Mouse (Mus musculus): ENCODE measurements around the gene Dnlz.

Gene Dnlz

DNA sequence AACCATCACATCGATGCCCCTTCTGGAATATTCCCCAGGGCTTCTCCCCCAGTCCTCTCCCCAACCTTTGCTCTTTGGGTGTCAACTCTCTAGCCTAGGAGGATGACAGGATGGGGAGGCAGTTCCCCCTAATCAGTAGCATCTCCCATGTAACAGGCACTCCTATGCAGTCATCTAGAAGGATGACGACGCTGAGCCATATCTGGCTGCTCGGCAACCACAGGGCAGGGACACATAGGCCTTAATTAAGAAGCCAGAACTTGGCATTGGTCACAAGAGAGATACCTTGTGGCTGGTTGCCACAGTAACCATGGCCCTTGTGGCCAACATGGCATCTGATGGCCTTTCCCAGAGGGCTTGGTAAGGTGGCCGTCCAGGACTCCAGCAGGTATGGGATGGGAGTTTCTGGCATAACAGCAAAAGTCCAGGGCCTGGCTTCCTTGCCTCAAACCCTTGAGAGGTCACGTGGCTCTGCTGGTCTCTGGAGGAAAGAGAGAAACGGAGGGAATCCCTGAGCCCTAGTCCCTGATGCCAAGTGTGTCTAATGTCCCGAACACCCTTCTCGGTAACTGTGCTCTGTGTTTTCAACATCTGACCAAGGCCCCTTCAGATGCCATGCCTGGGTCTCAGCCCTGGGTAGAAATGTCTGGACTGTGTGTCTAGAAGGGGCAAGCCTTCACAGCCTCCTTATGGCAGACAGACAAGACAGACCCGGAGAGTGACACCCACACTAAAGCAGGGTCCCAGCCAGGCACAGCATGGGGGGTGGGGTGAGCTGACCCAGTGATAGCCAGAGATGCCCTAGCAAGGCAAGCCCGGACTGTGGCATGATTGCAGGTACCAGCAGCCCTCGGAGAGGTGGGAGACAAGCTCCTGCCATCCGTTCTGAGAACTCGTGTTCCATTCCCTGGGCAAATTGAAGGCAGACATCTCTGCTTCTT lies 31.4 kb downstream of the Dnlz start:
- no peak for DNase-seq (ENCODE audit: low read depth, low spot score)

- no peak for DNase-seq (ENCODE audit: low read depth, low spot score)
Measured at GRCm38 (mm10) chr2:26319519-26320244, 32.2 kb downstream of the Dnlz start.

- DNase-seq (ENCODE audit: low read depth, low spot score), result no peak
Measured at GRCm38 (mm10) chr2:26319109-26319508, 32.8 kb downstream of the Dnlz start.

DNA sequence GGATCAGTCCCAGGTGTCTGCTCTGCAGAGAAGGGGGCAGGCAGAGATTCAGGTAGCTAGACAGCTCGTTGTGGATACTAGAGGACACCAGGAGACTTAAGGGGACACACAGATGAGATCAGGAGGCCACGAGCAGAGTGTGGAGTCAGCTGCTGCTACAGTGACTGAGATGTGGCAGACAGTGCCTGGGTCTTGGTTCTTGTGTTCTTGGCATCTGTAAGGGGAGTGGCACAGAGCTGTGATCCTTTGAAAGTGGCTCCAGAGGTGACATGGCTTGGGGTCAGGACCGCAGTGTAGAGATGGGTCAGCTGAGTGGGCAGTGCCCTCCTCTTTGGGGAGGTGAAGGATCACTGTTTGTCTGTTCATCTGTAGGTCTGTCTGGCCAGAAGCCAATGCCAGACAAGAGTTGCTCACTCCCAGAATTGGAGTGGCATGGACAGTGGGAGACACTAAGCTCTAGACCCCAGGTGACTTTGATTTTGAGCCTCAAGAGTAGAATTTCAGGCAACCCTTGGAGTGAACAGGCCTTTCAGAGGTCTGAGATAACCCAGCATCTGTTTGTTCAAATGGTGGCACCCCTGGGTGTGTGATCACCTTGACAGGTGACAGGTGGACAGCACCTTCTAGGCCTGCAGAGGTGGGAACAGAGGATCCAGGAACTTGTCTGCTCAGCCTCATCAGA lies 33.8 kb downstream of the Dnlz start:
- DNase-seq (ENCODE audit: low read depth, low spot score), result no peak

DNA sequence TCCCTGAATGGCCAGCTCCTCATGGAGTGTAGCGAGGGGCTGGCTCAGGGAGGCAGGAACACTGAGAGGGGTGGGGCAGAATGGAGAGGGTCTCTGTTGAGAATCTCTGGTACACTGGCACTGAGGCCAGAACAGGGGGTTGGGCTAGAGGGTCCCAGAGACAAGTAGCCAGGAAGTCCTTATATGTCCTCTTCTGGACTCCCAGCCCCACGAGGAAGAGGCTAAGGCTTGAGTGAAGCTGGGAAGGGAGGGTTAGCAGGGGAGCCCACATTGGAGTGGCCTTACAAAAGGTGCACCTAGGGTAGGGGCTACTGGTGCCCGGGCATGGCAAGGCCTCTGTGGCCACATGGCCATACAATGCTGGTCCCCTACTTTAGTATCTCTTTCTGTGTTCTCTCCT lies 34.5 kb downstream of the Dnlz start:
- DNase-seq (ENCODE audit: low read depth, low spot score), result no peak

GRCm38 (mm10) chr2:26316576-26317246 lies 35.2 kb downstream of the Dnlz start:
- no peak for DNase-seq (ENCODE audit: low read depth, low spot score)

- DNase-seq (ENCODE audit: low read depth, low spot score), result peak; percentile 55
Measured at GRCm38 (mm10) chr2:26315925-26316311, 36.0 kb downstream of the Dnlz start.

DNA sequence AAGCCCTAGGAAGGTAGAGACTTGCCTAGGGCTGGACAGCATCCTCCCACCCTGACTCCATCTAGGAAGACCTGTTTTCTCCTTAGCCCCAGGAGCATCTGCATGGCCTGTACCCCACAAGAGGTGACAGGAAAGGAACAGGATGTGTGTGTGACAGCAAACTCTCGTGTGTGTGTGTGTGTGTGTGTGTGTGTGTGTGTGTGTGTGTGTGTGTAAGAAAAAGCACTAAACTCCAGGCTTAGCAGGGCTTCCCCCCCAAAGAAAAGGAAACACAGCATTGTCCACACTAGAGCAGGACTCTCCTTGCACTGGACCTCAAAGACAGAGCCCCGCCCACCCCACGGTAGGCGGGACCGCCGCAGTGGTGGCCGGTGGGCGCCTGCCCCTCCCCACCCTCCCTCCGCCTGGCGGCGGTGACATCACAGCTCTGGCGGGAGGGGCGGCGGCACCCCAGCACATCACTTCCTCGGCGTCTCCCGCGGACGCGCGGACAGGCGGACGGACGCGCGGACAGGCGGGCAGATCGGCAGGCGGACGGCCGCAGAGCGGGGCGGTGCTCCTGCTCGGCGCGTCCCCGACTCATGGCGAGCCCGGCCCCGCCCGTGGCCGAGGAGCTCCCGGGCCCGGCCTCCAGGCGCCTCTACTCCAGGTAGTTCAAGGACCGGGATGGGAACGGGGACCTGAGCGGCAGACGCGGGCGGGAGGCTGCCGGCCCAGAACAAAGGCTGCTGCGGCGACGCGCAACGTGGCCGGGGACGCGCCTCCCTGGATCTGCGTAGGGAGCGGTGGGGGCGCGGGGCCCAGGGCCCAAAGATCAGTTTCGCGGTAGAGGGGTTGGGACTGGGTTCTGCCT lies 36.6 kb downstream of the Dnlz start, which contains the start of gene Gpsm1:
TSS of gene Gpsm1 (plus strand) at position 444 of the 853 bp plus-strand sequence.
- DNase-seq (ENCODE audit: low read depth, low spot score), result peak; percentile 57

DNA sequence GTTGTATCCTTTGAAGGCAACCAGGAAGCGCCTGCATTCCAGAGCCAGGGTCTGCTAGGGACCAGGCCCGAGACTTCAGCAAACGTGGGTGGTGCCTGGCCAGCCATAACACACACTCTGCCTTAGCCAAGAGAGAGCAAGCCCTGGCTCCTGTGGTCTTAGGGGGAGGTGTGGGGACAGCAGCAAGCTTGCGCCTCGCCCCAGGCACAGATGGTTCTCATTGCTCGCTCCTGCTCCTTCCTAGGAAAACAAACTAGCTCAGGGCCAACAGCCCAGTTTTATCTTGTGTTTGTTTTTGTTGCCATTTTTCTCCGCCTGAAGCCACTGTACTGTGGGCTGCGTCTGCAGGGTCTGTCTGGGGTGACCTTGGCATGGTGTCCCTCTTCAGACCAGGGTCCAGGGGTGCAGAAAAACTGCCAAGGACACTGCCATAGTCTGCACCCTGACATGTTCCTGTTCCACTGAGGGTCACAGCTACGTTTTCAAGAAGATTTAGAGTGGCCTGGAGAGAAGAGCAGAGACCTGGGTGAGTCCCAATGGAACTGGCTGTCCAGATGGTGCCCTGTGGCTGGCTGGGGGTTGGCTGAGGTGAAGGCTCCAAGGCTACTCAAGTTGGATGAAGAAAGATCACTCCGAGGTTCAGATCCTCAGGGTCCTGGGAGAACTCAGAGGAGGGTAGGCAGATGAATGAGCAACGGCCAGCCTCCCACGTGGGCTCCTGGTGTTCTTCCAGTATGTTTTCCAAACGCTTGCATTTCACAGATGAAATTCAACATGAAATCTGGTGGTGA lies 37.4 kb downstream of the Dnlz start:
- peak; percentile 18 for DNase-seq (ENCODE audit: low read depth, low spot score)

- DNase-seq (ENCODE audit: low read depth, low spot score), result no peak
Measured at GRCm38 (mm10) chr2:26313394-26313793, 38.5 kb downstream of the Dnlz start.

GRCm38 (mm10) chr2:26312812-26313211 lies 39.1 kb downstream of the Dnlz start:
- no peak for DNase-seq (ENCODE audit: low read depth, low spot score)

DNA sequence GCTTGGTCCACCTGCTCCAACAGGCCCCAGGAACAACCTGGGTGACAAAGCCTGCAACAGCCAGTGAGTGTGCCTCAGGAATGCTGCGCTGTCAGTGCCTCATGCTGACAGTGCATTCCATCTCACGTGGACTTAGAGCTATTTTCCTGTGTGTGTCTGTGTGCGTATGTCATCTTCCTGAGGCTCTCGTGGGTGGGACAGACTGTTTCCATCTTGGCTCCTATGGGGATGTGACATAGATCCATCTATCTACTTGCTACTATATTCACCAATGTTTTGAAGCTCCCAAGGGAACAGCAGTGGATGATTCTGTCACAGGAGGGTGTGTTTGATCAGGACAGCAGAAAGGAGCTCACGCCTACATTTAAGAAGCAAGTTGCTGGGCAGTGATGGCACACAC lies 40.0 kb downstream of the Dnlz start:
- DNase-seq (ENCODE audit: low read depth, low spot score), result no peak

DNA sequence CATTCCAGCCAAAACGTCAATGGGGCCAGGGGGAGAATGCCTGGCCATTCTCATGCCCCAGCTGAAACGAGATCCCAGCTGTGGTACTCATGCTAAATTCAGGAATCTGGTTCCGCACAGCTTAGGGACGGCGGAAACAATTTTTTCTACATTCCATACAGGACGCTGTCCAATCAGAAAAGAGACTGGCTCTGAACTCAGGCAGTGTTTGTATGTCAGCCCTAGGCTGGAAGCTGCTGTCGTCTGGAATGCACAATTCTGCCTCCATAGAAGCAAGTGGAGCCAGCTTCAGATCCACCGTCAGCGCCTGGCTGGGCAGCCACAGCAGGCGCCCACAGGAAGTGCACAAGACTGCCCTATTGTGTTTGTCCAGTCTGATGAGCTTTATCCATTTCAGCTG lies 42.2 kb downstream of the Dnlz start:
- DNase-seq (ENCODE audit: low read depth, low spot score), result peak; percentile 30

DNA sequence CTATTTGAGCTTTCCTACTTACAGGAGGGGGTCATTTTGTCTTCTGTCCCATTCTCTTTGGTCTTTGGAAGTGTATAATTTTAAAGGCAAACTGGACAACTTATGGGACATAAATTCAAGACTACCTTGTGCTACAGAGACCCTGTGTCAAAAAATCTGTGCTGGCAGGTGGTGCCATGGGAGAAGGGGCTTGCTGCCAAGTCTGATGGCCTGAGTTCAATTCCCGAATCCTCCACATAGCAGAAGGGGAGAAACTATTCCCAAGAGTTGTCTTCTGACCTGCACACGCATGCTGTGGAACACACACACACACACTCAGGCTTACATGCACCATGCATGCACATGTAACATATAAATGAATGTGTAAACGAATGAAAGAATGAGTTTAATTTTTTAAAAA lies 45.2 kb downstream of the Dnlz start:
- no peak for DNase-seq (ENCODE audit: low read depth, low spot score)

GRCm38 (mm10) chr2:26305555-26305954 lies 46.4 kb downstream of the Dnlz start:
- DNase-seq (ENCODE audit: low read depth, low spot score), result no peak

DNA sequence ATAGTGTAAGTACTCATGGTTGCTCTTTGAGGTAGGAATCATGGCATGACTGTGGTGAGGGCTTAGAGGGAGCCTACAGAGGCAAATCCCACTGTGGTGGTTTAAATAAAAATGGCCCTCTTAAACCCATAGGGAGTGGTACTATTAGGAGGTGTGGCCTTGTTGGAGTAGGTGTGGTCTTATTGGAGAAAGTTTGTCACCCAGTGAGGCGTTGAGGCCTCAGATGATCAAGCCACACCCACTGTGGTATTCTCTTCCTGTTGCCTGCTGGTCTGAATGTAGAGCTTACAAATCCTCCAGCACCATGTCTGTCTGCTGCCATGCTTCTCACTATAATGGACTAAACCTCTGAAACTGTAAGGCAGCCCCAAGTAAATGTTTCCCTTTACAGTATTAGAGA lies 47.2 kb downstream of the Dnlz start:
- peak; percentile 66 for DNase-seq (ENCODE audit: low read depth, low spot score)

DNA sequence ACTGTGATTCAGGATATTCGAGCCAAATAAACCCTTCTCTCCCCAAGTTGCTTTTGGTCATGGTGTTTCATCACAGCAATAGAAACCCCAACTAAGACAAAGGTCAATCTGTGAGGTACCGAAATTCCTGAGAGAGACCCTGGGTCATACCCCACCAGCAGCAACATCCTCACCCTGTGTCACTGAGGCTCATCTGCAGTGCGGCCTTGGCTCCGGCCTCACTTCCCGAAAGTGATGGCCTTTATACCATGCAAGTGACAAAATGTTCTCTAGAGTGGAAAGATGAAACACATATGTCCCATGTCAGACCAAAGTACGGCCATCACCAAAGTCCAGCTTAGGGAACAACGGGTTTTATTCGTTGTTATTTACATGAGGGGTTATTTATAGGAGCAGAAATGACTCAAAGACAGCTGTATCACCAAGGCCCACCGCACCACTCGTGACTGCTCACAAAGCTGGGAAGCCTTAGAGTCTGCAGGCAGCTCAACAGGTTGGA lies 49.9 kb downstream of the Dnlz start:
- DNase-seq (ENCODE audit: low read depth, low spot score), result no peak

DNA sequence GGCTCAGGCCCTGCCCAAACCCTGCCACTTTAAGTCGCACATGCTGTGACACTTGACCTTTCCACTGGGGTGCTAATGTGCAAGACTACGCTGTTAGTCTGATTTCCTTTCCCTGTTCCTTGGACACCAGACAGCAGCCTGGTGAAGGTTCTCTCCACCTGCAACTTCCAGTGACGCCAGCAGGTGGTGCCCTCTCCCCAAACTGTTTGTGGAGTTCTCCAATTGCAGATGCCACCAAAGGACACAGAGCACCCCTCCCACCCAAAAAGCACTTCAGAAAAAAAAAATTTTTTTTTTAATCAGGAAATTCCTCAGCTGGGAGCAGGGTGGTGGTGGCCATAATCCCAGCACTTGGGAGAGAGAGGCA lies 51.1 kb downstream of the Dnlz start:
- peak; percentile 86 for DNase-seq (ENCODE audit: low read depth, low spot score)

DNA sequence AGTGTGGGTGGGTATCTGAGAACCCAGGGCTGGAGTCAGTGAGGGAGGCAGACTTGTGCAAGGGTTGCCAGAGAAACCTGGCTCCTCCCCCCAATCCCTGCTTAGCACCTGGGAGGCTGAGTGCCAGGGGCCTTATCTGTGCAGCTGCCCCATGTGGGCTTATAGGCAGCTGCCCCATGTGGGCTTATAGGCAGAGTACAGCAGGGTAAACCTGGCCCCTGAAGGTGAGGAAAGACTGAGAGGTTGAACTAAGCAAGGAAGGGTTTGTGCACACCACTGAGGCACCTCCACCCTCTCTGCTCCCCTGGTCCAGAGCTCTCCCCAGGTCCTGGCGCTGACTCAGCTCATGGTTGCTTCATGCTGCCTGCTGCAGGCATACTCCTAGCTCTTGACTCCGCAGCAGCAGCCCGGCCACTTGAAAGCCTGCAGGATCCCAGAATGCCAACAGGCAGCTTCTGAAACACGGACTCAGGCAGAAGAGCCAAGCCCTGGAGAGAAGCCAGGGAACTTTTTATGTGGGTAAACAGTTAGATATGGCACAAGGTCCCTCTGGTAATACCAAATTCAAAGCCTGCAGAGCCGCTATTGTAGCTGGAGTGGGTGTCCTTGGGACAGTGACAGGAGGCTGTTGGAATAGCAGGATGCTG lies 51.6 kb downstream of the Dnlz start:
- DNase-seq (ENCODE audit: low read depth, low spot score), result no peak

Data from ZHBTc4 (cell line).